Mouse (Mus musculus) right cerebral cortex, postnatal 10 days (tissue): ENCODE data around the gene Hfm1.

Experiments used
- DNase-seq, 2 experiments: peaks; one replicate each; pipeline ENCODE4 v3.0.0; 2021; ENCODE audit warnings: low spot score in 2 of 2

Gene Hfm1

GRCm38 (mm10) chr5:106843906-106844305, 82.2 kb downstream of the Hfm1 start:
- no peak for DNase-seq

GRCm38 (mm10) chr5:106833025-106833424, 93.1 kb downstream of the Hfm1 start:
- DNase-seq: no peak

GRCm38 (mm10) chr5:106831401-106831800, 94.7 kb downstream of the Hfm1 start:
- no peak for DNase-seq

GRCm38 (mm10) chr5:106830775-106831174, 95.3 kb downstream of the Hfm1 start:
- no peak for DNase-seq

- DNase-seq: no peak
Observed at GRCm38 (mm10) chr5:106826740-106827139, 99.4 kb downstream of the Hfm1 start.

GRCm38 (mm10) chr5:106826044-106826443, 100.1 kb downstream of the Hfm1 start:
- DNase-seq: no peak

- peak; percentile 49 to 55 for DNase-seq
Observed at GRCm38 (mm10) chr5:106825301-106825853, 100.7 kb downstream of the Hfm1 start.

- DNase-seq: no peak
Observed at GRCm38 (mm10) chr5:106824716-106825115, 101.4 kb downstream of the Hfm1 start.

- no peak for DNase-seq
Observed at GRCm38 (mm10) chr5:106819630-106820029, 106.5 kb downstream of the Hfm1 start.

GRCm38 (mm10) chr5:106815923-106816654, 110.0 kb downstream of the Hfm1 start:
- no peak for DNase-seq

- no peak for DNase-seq
Observed at GRCm38 (mm10) chr5:106814611-106815010, 111.5 kb downstream of the Hfm1 start.

- DNase-seq: peak; percentile 65 to 80
Observed at GRCm38 (mm10) chr5:106803094-106803493, 123.0 kb downstream of the Hfm1 start.

- DNase-seq: peak; percentile 92 to 94
Observed at GRCm38 (mm10) chr5:106801886-106802798, 124.0 kb downstream of the Hfm1 start.

GRCm38 (mm10) chr5:106801215-106801863, 124.8 kb downstream of the Hfm1 start:
- DNase-seq: no peak

- DNase-seq: no peak
Observed at GRCm38 (mm10) chr5:106797896-106798295, 128.2 kb downstream of the Hfm1 start.

- peak; percentile 44 to 49 for DNase-seq
Observed at GRCm38 (mm10) chr5:106791241-106791572, 134.9 kb downstream of the Hfm1 start.

- DNase-seq: no peak
Observed at GRCm38 (mm10) chr5:106790496-106791240, 135.5 kb downstream of the Hfm1 start.
